Mouse (Mus musculus) lung, embryonic 14.5 days (tissue): Measurements from ENCODE around the gene Tcf19. TPM values are rescaled to one million over a fixed set of nuclear protein-coding genes. Genes with fewer than 3 reads are reported as not detected.
A peak's percentile ranks its signal among the peaks of the same experiment; 100 is the strongest.
"Not testable (repeated sequence)": the region's sequence is repeated elsewhere in the genome, so short reads cannot be mapped to it uniquely, and the experiment has no call there.

Experiments used
- ATAC-seq: fragments of 200-750 bp; cut with Nextera tagmentation; 2 replicates; pipeline ENCODE4 v1.8.0; 2017; ENCODE audit warnings: mild to moderate bottlenecking, moderate TSS enrichment, moderate library complexity; ENCODE audit not compliant: insufficient read depth
- DNase-seq: peaks from one replicate; pipeline ENCODE4 v3.0.0-alpha.2; 2015
- H3K27ac ChIP-seq: fragments of 300-500 bp; sonication (generic); 2 replicates; pipeline ENCODE4 v1.5.1; 2014; ENCODE audit warnings: low read depth, mild to moderate bottlenecking, moderate library complexity
- H3K27me3 ChIP-seq: fragments of 300-500 bp; sonication (generic); 2 replicates; pipeline ENCODE4 v1.6.1; 2014; ENCODE audit warnings: low read length, control low read depth; ENCODE audit not compliant: insufficient read depth
- H3K36me3 ChIP-seq: fragments of 300-500 bp; sonication (generic); 2 replicates; pipeline ENCODE4 v1.6.1; 2014; ENCODE audit warnings: control low read depth; ENCODE audit not compliant: insufficient read depth
- H3K4me1 ChIP-seq: fragments of 300-500 bp; sonication (generic); 2 replicates; pipeline ENCODE4 v1.6.1; 2014; ENCODE audit warnings: antibody characterized with exemption, control low read depth; ENCODE audit not compliant: insufficient read depth
- H3K4me2 ChIP-seq: fragments of 300-500 bp; sonication (generic); 2 replicates; pipeline ENCODE4 v1.6.1; 2014; ENCODE audit warnings: mild to moderate bottlenecking
- H3K4me3 ChIP-seq: fragments of 300-500 bp; sonication (generic); 2 replicates; pipeline ENCODE4 v1.5.1; 2014; ENCODE audit warnings: low read depth, low read length
- H3K9ac ChIP-seq: fragments of 300-500 bp; sonication (generic); 2 replicates; pipeline ENCODE4 v1.6.1; 2014
- H3K9me3 ChIP-seq: fragments of 300-500 bp; sonication (generic); 2 replicates; pipeline ENCODE4 v1.6.1; 2016; ENCODE audit warnings: low read depth, low read length, control low read depth
- CTCF ChIP-seq: IDR thresholded peaks from 2 replicates; pipeline ENCODE4 v1.5.1; 2016; ENCODE audit warnings: antibody characterized with exemption, low read depth
- whole genome bisulfite sequencing: fragments of 180-500 bp; shearing (Covaris S2); extraction: QIAGEN DNeasy Blood & Tissue Kit; methylation state at CpG from one replicate; pipeline ENCODE4 v1.1.7; 2014; 5-methylcytosine and 5-hydroxymethylcytosine counted together
- polyA plus RNA-seq: library from polyadenylated mRNA; unstranded; fragments of >200 nt; fragmentation: Nextera tagmentation; extraction: Ambion mirVana; gene quantifications from 2 replicates; pipeline ENCODE4 v1.2.1, GENCODE M21; 2014

Gene Tcf19
- polyA plus RNA-seq, 1 experiment from 2014 or later, result 83.9 TPM

- WGBS, result 14% methylated on average over 4 of the region's 4 CpGs
- Histone ChIP-seq H3K4me2 (no peak overlapping the region), H3K36me3 (no peaks in the 10 kb centered on the region), H3K27me3 (no peaks in the 10 kb centered on the region), H3K4me1 (no peaks in the 10 kb centered on the region), H3K9me3 (no peaks in the 10 kb centered on the region), H3K9ac (no peak overlapping the region), H3K27ac (no peak overlapping the region), H3K4me3 (no peak overlapping the region)
- DNase-seq (no peak), ATAC-seq (no peak)
- no peak for TF ChIP-seq CTCF
These were observed 30.9 kb downstream of the Tcf19 start for GRCm38 (mm10) chr17:35485702-35486101.

- WGBS, result under 1% methylated on average over 9 of the region's 9 CpGs
- no peak for ATAC-seq
- DNase-seq, result peak; percentile 83
- Histone ChIP-seq H3K4me2 (no peak overlapping the region), H3K4me1 (no peaks in the 10 kb centered on the region), H3K9me3 (no peaks in the 10 kb centered on the region), H3K27me3 (no peaks in the 10 kb centered on the region), H3K4me3 (no peak overlapping the region), H3K9ac (no peak overlapping the region), H3K36me3 (no peaks in the 10 kb centered on the region), H3K27ac (no peak overlapping the region)
- TF ChIP-seq CTCF, result peak; percentile 89
These were observed 32.6 kb downstream of the Tcf19 start for GRCm38 (mm10) chr17:35484066-35484465.

GRCm38 (mm10) chr17:35469842-35470751, 46.5 kb downstream of the Tcf19 start, which contains the start of gene H2-Q10:
TSS of gene H2-Q10 (plus strand) at chr17:35470089.
- TF ChIP-seq CTCF, result no peak
- peaks cover 24% of the 10 kb centered on the region for H3K27me3 ChIP-seq
- H3K27ac ChIP-seq, result no peak within 1 kb of the TSS
- WGBS, result 1% methylated on average over 80 of the region's 80 CpGs
- H3K4me3 ChIP-seq, result peak within 1 kb of the TSS; percentile 41
- H3K4me2 ChIP-seq, result peak within 1 kb of the TSS; percentile 75
- peak; percentile 11 for DNase-seq
- no peak; the same call in 1 of the 2 replicates for ATAC-seq
- no peaks in the 10 kb centered on the region for H3K36me3 ChIP-seq
- no peaks in the 10 kb centered on the region for H3K4me1 ChIP-seq
- peak within 1 kb of the TSS; percentile 16; the same call in 1 of the 2 replicates for H3K9ac ChIP-seq
- H3K9me3 ChIP-seq, result no peaks in the 10 kb centered on the region

- DNase-seq, ATAC-seq, H3K27ac ChIP-seq, H3K4me3 ChIP-seq, H3K36me3 ChIP-seq, H3K9ac ChIP-seq, H3K4me2 ChIP-seq, H3K9me3 ChIP-seq, H3K4me1 ChIP-seq: not testable (repeated sequence)
- H3K27me3 ChIP-seq, result peaks cover 24% of the 10 kb centered on the region
- 39% methylated on average over 3 of the region's 3 CpGs for WGBS
These were observed 47.7 kb downstream of the Tcf19 start for GRCm38 (mm10) chr17:35468936-35469335.

GRCm38 (mm10) chr17:35465651-35466050, 51.0 kb downstream of the Tcf19 start:
- DNase-seq, result peak; percentile 63
- H3K4me2 ChIP-seq, H3K4me3 ChIP-seq, H3K4me1 ChIP-seq, ATAC-seq, H3K9ac ChIP-seq, H3K36me3 ChIP-seq, H3K9me3 ChIP-seq, H3K27ac ChIP-seq: not testable (repeated sequence)
- H3K27me3 ChIP-seq, result peaks cover 19% of the 10 kb centered on the region
- WGBS, result 3% methylated on average over 8 of the region's 8 CpGs
- peak; percentile 83 for TF ChIP-seq CTCF

Other genes starting within 250 kb of the Tcf19 start
- 1.0 and 1.1 TPM in 2 replicates for gene H2-Q1, start 196.4 kb downstream of the Tcf19 start, polyA plus RNA-seq
- 9.5 and 10.8 TPM in 2 replicates for gene H2-Q2, start 174.6 kb downstream of the Tcf19 start, polyA plus RNA-seq
- gene H2-Q4, start 137.2 kb downstream of the Tcf19 start, polyA plus RNA-seq, result 5.0 and 6.0 TPM in 2 replicates
- 0.54 and 0.61 TPM in 2 replicates for gene H2-Q6, start 92.0 kb downstream of the Tcf19 start, polyA plus RNA-seq
- gene H2-Q7, start 77.7 kb downstream of the Tcf19 start, polyA plus RNA-seq, result 6.9 and 7.3 TPM in 2 replicates
- gene H2-Q10, start 46.7 kb downstream of the Tcf19 start, polyA plus RNA-seq, result 0.08 and 0.28 TPM in 2 replicates
- gene Pou5f1, start 10.8 kb downstream of the Tcf19 start, polyA plus RNA-seq, result 0.18 TPM in 1 of 2 replicates, not detected in the other
- gene Cchcr1, start 276 bp upstream of the Tcf19 start, polyA plus RNA-seq, result 15.2 and 20.3 TPM in 2 replicates
- 0.82 and 0.84 TPM in 2 replicates for gene Psors1c2, start 16.4 kb upstream of the Tcf19 start, polyA plus RNA-seq
- 0.07 TPM in 1 of 2 replicates, not detected in the other for gene Cdsn, start 35.3 kb upstream of the Tcf19 start, polyA plus RNA-seq
- gene 2300002M23Rik, start 50.6 kb upstream of the Tcf19 start, polyA plus RNA-seq, result not detected in 2 replicates
- 61.3 and 64.3 TPM in 2 replicates for gene Sfta2, start 84.7 kb upstream of the Tcf19 start, polyA plus RNA-seq
- not detected in 2 replicates for gene Gm9573, start 109.8 kb upstream of the Tcf19 start, polyA plus RNA-seq
- gene Mucl3, start 126.9 kb upstream of the Tcf19 start, polyA plus RNA-seq, result 1.0 and 1.4 TPM in 2 replicates
- gene Vars2, start 150.8 kb upstream of the Tcf19 start, polyA plus RNA-seq, result 22.4 and 24.1 TPM in 2 replicates
- gene Gtf2h4, start 156.9 kb upstream of the Tcf19 start, polyA plus RNA-seq, result 47.4 and 49.3 TPM in 2 replicates
- gene Ddr1, start 187.8 kb upstream of the Tcf19 start, polyA plus RNA-seq, result 32.9 and 38.2 TPM in 2 replicates